Mouse (Mus musculus) neural tube, embryonic 10.5 days (tissue): ENCODE measurements around the gene Glb1l.

ENCODE experiments used
- DNase-seq: peaks from one replicate; pipeline ENCODE4 v3.0.0-alpha.2; 2017; ENCODE audit warnings: low spot score; ENCODE audit errors: extremely low spot score

Glb1l gene

DNA sequence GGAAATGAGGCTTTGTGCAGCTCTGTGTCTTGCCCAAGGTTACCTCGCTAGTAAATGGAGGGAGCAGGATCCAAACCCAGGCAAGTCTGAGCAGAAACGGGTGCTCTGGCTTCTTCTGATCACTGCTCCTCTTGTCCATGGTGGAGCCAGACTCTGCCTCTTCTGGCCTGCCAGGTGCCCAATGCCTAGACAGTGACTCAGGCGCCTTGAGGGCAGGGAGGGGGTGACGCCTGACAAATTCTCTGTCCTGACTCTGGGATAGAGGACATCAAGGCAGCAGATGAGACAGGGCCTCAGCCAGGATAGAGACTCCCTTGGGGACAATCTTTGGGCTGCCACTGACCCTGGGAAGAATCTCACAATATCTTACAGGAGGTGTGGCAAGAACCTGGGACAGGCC, 20.6 kb upstream of the Glb1l start:
- no peak for DNase-seq

DNA sequence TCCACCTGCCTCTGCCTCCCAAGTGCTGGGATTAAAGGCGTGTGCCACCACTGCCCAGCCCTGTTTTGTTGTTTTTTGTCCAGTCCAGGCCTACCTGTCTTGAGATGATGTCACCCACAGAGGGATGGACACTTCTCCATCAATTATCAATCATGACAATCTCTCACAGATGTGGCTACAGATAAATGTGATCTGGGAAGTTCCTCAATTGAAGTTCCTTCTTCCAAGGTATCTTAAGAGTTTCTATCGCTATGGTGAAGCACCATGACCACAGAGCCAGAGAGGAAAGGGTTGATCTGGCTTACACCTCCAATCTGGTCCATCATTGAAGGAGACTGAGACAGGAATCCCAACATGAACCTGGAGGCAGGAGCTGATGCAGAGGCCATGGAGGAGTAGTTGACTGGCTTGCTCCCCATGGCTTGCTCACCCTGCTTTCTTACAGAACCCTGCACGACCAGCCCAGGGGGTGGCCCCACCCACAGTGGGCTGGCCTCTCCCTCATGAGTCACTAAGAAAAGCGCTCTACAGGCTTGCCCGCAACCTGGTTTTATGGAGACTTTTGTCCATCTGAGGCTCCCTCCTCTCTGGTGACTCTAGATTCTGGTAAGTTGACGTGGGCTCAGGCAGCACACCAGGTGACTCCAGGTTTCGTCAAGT, 19.9 kb upstream of the Glb1l start:
- no peak for DNase-seq

DNA sequence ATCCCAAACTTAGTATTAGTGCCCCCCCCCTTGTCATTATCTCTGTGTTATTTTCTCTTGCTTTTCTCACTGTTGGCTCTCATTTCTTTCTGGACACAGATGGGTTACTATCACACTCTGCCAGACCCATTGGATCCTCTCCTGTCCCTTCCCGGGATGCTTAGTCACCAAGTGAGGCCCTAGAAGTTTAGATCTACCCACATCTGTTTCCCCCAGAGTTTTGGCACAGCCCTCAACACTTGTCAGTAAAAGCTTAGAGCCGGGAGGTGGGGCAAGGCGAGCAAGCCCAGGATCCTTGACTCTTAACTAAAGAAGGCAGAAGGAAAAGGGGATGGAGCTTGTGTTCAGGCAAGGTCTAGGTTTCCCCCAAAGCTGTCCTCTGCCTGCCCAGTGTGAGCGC, 18.5 kb upstream of the Glb1l start:
- no peak for DNase-seq

DNA sequence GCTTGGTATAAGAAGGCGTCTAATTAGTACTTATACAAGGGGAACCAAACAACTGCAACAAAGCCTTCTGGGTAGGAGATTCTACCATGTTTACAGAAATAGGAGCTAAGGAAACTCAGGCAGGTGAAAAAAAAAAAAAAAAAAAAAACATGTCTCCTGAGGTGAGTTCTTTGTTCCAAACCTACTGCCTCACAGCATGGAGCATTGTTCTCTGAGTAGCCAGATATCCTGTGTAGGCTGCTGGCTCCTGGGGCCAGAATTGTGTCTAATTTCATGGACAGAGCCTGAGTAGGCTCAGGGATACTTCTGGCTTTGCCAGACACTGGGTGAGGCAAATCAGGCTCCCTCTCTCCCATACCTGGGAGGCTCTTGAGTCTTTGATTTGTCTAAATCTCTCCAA, 17.0 kb upstream of the Glb1l start:
- no peak for DNase-seq

DNA sequence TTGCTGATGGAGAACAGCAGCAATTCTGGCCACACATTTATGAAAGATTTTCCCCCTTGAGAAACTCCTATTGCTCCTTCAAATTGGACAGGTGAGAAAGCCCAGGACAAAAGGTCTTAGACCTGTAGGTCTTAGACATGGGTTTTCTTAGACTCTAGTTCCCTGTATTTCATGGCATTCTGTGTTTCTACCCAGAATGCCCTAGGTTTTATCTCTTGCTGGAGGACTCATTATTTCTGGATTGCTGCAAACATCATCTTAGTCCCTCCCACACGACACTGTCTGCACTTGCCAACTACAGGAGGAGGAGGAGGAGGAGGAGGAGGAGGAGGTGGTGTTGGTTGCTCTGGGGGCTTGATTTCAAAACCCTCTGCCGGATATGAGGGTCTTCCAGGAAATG, 15.5 kb upstream of the Glb1l start:
- no peak for DNase-seq

DNA sequence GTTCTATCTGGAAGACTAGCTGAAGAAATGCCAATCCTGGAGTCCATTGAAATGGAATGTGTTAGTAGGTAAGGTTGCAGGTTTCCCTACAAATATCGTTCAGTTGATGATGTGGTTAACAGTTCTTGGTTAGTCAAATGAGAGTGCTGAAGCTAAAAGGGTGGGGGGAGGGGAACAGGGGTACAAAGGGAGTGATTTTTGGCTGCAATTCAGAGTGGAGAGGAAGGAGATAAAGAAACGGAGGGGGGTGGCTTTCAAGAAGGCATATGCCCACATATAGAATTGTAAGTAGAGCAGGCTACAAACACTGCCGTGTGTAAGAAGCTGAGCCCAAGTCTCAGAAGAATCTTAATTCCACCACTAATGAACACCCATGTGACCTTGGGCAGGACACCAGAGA, 14.9 kb upstream of the Glb1l start:
- no peak for DNase-seq

DNA sequence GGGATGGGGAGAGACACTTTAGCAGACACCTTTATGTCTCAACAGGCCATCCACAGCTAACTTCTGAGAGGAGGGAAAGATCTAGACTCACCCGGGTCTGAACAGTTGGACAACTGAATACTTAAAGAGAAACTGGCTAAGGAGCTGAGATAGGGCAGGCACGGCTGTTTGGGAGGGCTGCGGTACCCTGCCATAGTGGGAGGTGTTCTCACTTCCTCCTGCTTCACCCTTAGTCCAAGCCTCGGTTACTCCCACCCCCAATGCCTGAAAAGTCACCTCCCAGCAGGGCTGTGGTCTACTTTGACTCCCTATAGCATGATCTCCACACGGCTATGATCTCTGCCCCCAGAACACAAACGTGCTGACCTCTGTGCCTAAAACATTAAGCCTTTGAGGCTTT, 12.9 kb upstream of the Glb1l start:
- no peak for DNase-seq

DNA sequence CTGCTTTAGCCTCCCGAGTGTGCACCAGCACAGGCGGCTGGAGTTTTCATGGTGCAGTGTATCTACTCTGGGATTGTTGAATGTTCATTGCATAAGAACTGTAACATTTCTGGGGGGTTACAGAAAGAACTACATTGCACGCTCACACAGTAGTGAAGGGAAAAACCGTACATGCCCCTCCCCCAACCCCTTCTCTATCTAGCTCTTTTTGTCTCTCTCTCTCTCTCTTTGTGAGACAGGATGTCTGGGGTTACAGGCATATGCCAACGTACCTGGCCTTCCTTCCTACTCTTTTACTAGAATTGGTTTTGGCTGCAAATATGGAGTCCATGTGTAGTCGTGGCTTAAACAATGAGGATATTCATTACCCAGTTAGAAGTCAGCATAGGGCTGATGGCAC, 12.3 kb upstream of the Glb1l start:
- no peak for DNase-seq

DNA sequence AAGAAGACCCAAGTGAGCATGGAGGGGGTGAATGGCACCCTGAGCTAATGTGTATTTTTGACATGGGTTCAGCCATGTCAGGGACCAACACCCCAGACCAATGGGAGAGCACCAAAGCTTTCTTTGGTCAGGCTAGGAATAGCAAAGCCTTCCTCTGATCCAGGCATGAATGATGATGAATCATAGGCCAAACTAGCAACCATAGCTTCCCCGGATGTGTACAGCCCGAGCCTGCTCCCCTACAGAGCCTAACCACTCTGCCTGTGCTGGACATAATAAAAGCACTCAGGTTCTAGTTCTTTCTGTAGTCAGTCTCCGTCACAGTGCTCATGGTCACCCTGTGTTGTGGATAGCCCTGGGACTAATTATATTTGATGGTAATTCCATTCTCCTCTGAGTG, 10.9 kb upstream of the Glb1l start:
- no peak for DNase-seq

DNA sequence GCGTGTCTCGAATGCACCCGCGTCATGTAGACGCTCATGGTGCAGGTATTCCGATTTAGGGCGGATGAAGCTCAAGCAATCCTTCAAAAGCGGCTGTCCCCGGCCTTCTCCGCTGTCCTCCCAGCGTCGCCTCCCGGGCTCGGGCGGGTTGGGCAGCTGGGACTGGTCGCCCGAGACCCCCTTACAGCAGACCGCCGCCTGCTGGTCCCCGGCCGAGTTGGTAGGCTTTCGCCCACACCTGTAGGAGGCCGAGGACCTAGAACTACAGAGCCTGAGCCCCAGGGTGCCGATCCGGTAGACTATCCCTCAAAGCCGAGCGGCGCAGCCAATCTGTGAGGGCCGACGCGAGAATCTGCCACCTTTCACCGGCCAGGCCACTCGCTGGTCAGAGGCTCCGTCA, 8.9 kb upstream of the Glb1l start, which contains the start of gene Tuba4a:
Gene Tuba4a (minus strand): TSS at position 335 of the 400 bp plus-strand sequence.
- peak; percentile 50 for DNase-seq

DNA sequence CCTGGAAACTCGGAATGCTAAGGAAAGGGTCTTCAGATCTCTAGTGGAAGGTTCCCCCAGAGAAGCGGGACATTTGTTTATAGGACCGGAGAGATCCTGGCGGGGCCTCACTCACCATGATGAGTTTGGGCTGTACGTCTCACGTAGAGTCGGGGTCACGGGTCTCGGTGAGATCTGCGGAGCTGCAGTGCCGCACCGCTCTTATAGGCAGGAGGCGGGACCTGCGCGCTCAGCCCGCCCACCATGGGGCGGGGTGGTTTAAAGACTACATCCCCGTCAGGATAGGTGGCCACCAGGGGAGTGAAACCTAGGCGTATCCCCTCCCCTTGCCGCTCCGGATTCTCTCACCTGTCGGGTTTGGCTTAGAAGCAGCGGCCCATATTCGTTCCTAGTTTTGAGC, 8.5 kb upstream of the Glb1l start:
- DNase-seq, result peak; percentile 64

DNA sequence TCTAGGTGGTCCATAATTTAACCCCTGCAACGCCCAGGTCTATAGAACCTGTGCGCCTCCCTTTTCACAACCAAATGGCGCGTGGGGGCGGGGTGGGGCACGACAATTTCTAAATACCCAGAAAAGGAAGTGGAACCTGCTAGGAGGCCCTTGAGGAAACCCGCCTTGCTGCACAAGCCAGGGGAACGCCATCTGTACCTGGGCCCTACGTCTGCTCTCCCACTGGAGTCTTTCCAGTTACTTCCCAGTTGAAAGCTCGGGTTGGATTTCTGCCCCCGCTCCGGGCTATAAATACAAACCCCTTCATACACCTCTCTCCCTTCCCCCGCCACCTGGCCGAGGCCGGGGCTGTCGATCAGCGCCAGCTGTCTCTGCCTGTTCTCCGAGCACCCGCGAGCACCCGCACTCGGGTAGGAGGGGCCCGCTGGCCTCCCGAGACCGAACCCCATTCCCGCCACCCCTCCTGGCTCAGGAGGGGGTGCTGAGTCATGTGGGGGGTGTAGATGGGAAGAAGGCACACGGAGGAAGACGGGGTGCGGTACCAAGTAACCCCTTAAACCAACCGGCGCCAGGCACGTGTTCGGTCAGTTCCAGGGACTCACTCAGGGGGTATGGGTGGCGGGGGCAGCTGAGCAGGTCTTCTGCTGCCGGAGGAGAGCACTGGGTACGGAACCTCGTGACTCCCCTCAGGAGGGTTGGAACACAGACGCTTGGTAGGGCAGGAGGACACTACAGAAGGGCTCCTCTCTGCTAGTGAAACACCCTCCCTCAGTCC, 7.8 kb upstream of the Glb1l start:
- peak; percentile 27 for DNase-seq

DNA sequence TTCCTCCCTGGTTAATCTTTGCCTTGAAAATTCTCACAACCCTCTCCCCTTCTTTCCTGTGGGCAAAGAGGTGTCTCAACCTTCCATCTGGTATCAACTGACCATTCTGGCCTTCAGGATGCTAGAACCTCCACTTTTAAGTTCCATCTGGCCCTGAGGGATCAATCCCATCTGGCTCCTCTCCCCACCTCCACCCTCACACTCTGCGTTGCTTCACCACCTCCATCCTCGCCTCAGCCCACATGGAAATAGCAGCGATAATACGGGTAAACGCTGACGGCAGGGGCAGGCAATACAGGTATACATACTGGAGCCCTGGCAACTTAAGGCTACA, 7.2 kb upstream of the Glb1l start:
- no peak for DNase-seq

DNA sequence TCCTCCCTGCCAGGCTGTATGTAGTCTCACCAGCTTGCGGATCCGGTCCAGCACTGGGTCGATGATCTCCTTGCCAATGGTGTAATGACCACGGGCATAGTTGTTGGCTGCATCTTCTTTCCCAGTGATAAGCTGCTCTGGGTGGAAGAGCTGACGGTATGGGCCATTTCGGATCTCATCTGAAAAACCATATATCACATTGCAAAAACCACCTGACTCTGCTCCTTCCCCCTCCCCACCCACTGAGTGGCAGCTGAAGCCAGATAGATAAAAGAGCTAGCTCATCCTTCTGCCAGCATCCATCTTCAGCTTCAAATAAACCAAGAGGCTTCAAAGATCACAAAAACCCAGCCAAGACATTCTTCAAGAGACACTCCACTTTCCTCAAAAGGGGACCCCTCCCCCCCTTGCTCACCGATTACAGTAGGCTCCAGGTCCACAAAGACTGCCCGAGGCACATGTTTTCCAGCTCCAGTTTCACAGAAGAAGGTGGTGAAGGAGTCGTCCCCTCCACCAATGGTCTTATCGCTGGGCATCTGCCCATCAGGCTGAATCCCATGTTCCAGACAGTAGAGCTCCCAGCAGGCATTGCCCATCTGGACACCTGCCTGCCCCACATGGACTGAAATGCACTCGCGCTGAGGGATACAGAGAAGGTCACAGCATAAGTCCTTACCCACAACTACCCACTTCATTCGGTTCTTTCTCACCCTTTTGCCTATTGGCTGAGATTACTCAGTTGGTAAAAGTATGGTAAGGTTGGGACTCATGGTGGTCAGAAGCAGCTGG, 6.4 kb upstream of the Glb1l start:
- DNase-seq, result no peak

DNA sequence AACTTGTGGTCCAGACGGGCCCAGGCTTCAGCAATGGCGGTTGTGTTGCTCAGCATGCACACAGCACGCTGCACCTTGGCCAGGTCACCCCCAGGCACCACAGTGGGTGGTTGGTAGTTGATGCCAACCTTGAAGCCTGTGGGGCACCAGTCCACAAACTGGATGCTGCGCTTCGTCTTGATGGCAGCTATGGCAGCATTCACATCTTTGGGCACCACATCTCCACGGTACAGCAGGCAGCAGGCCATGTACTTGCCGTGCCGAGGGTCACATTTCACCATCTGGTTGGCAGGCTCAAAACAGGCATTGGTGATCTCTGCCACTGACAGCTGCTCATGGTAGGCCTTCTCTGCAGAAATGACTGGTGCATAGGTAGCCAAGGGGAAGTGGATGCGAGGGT, 5.2 kb upstream of the Glb1l start:
- no peak for DNase-seq

DNA sequence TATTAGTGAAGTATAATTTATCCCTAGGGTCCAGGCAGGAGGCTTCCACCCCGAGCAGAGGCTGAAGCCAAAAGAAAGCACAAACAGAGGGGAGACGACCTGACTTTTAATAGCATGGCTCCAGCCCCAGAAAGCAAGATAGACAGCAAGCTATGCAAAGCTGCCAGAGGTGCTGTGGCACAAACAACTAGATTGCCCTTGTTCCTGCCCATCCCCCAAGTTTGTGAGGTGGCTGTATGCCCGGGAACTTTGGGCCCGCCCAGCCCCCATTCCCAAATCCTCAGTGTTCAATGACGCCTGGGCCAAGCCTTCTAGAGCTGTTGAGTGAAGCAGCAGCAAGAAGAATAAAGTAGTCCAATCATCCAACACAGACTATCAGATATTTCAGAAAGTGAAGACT, 4.3 kb upstream of the Glb1l start:
- no peak for DNase-seq

DNA sequence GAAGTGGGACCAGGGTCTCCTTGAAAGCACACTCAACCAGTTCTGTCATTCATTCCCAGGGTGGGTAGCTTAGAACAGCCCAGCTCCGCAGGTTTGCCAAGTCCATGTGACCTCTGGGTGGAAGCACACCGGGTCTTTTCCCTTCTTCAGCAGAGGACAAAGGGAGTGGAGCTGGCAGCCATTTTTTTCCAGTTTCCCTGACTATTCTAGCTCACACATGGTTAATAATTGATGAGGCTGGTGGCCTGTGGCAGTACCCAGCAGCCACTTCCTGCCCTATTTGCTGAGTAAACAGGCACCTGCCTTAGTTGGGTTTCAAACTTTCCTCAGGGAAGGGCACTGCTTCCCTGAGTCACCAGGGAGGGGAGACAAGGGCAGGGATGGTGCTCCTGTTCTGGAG, 3.8 kb upstream of the Glb1l start:
- no peak for DNase-seq

DNA sequence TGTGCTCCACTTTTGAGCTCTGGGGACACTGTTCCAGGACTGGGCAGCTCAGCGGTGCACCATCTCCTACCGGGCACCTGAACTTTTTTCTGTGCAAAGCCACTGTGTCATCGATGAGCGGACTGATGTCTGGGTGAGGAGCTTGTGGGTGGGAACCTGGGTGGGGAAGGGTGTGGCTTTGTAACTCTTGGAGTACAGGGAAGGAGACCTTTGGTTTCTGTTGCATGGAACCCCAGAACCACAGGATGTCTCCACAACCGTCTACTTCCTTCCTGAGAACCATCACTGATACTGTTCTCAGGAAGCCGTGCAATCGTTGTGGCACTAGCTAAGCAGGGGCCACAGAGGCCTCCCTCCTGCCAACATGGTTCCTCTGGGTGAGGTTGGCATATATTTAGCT, 2.5 kb upstream of the Glb1l start:
- no peak for DNase-seq

DNA sequence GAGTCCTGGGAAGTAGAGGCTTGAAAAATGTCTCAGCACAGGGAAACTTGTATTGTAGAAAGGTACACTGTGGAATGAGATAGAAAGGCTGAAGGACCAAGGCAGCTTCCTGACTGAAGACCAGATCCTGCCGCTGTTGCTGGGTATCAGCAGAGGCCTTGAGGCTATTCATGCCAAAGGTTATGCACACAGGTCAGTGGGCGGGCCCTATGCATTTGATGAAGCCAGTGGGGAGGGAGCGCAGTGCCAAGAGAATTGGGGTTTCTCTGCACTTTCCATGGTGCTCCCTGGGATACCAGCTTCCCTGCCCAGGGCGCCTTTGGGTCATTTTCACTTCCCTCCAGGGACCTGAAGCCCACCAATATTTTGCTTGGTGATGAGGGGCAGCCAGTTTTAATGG, 1.9 kb upstream of the Glb1l start:
- DNase-seq, result no peak

DNA sequence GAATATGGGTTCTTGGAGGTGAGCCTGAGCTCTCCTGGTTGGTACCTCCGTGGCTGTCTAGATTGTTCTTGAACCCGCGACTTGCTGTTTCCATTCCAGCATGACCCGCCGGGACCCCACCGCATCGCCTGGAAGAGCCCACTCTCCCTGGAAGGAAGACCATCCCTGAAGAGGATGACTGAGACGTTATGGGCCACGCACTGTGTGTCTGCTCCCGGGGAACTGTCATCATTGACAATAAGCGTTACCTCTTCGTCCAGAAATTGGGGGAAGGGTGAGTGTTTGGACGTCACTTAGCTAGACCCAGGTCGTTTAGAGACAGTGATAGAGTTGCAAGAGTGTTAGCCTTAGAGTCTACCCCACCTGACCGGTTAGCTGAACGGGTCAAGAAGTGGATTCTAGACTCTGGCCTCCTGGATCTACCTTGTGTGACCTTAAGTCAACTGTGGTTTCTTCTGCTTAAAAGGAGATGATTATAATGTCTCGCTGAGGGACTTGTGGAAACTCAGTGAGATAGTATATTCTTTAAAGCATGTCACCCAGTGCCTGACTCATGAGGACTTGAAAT, 612 bp upstream of the Glb1l start:
- no peak for DNase-seq

DNA sequence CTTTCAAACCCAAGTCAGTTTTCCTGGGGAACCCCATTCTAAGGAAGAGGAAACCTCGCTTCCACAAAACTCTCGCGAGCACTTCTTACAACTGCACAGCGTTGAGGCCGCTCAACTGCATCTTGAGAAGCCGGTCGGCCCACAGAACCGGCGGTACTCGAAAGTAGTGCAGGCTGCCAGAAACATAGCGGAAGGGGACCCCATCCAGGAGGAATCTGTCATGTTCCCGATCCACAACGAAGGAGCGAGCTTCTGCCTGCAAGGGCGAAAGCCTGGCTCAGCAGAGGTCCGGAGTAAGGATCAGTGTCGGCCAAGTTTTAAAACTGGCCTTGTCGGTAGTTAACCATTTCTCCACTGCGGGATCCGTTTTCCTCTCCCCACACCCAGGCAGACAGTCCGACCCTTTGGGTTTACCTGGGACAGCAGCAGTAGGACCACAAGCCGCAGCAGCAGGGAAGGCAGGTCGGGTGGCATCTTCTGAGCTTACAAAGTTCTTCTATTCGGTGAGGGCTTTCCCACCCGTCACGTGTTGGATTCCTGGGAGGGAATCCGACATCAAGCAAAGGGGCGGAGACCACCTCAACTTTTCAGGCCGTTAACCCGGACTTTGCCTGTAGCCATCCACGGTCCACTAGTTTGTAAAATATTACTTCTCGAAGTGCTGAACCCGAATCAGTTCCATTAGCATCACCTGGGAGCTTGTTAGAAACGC, 1.5 kb downstream of the Glb1l start:
- peak; percentile 25 for DNase-seq

DNA sequence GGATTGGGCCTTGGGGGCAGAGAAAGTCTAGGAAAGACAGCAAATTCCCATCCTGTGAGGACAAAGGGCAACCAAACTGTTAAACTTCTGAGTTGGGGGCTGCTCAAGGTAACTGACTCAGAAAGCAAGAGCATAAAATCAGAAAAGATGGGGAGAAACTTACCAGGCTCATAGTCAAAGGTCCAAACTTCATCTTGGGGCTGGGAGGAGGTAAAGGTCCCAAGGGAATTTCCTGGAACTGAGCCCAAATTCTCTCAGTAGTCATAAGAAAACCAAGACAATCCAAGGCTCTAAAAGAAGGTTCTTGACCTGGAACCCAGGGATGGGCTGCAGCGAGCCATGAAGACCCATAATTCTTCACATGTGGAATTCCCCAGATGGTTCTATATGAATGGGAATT, 9.4 kb downstream of the Glb1l start:
- DNase-seq, result no peak
